Mouse (Mus musculus) liver, postnatal 0 days (tissue): ENCODE measurements around the gene Rims4.

Source experiments
- CTCF ChIP-seq: sonication (generic); IDR thresholded peaks from 2 replicates; pipeline ENCODE4 v1.5.1; 2016; ENCODE audit warnings: antibody characterized with exemption, low read depth
- EP300 ChIP-seq: IDR thresholded peaks from 2 replicates; pipeline ENCODE4 v1.6.1; 2016; ENCODE audit warnings: antibody characterized with exemption, low read depth, mild to moderate bottlenecking

- no peak for TF ChIP-seq CTCF
- TF ChIP-seq EP300 = no peak
Observed at GRCm38 (mm10) chr2:163947976-163948375, 29.5 kb upstream of the Rims4 start.
